Mouse (Mus musculus) retina, embryonic 14.5 days (tissue): ENCODE measurements around the gene Pigs.
A peak's percentile ranks its signal among the peaks of the same experiment; 100 is the strongest.

Experiments
- DNase-seq: peaks from one replicate; pipeline ENCODE4 v3.0.0-alpha.2; 2015; ENCODE audit warnings: low spot score

Pigs gene

GRCm38 (mm10) chr11:78364103-78364502 is 35.9 kb downstream of the Pigs start:
- DNase-seq, result no peak

- no peak for DNase-seq
These were observed 39.4 kb downstream of the Pigs start for GRCm38 (mm10) chr11:78367456-78368225.

DNA sequence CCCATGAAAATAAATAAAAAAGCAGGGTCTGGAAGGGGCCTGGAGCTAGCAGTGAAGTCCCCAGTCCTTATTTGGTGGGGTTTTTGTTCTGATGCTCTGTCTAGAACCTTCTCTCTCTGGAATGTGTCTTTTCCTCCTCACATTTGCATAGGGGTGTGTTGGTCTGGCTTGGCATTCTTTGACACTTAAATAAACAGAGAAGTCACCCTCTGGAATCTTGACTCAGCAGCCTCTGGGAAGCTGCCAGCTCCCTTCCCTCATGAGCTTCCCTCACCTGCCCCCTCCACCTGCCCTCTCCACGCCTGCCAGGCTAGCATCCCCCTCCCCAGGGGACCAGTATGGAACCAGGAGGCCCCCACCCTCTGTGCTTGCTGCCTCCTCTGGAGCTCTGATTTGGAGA is 42.2 kb downstream of the Pigs start:
- DNase-seq, result no peak

GRCm38 (mm10) chr11:78371711-78372110 is 43.5 kb downstream of the Pigs start:
- no peak for DNase-seq

DNA sequence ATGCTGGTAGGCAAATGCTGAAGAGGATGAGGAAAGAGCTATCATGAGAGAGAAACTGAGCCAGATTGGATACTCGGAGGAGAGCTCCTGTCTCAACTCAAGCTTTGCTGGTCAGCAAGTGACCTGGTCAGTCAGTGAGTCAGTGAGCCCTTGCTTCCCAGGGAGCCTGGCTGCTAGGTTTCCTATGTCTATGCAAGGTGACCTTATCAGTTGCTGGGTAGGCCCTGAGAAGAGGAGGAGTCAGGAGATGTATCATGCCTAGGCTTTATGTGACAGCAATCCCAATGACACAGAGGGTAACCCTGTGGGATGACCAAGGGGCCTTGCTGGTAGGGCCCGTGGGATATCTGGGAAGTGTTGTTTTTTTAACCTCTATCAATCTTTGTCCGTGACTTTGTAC is 44.0 kb downstream of the Pigs start:
- DNase-seq, result no peak

- peak; percentile 18 for DNase-seq
These were observed 44.4 kb downstream of the Pigs start for GRCm38 (mm10) chr11:78372610-78373009.

DNA sequence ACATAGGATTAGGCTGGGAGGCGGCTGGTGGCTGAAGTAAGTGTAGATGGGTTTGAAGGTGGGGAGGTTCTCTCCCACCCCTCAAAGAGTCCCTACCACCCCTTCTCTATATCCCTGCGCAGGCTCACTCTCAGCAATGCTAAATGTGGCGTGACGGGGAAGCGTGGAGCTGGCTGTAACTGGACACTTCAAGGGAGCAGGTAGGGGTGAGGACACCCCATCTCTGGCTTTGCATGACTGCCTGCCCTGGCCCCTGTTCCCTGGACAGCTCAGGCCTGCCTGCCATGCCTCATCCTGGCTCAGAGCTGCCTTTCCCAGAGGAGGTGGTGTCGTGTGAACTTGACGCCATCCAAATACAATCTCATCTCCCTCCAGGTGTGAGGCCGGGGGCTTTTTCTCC is 45.9 kb downstream of the Pigs start:
- DNase-seq, result no peak

DNA sequence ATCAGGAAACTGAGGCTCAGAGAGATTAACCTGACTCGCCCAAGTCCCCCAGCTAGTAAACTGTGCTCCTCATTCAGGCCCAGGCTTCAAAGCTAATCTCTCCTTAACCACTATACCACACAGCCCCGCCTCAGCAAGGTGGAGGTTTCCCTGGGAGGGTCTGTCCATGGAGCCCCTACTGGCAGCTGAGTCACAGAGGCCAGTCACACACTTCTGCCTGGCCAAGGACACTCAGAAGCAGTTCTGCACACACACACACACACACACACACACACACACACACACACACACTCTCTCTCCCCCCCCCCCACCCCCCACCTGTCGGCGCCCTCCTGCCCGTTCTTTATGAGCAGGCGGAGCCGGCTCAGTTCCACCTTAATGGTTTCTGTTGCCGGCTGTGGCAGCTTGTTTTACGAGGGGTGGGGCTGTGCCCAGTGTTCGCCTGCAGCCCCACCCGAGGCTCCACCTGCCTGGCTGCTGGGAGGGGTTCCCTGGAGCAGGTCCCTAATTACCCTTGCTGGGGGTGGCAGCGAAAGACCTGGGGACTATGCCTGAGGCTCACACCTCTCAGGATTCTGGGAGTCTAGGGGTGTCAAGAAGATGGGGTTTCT is 49.4 kb downstream of the Pigs start:
- DNase-seq, result no peak

DNA sequence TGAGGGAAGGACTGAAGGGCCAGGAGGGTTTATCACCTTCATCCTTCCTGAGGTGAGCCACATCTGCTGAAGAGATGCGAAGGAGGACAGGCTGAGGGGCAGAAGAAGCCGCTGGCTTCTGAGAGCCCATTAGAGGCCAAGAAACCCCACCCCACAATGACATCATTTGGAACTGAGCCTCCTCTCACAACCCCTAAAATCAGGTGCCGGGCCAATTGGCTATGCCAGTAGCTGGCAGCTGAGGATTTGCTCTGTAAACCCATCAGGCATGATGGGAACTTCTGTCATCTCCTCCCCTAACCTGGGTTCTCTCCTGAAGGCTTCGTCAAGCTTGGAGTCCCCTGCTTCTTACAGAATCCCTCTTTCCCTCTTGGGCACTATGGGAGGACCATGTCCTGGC is 52.1 kb downstream of the Pigs start:
- no peak for DNase-seq

DNA sequence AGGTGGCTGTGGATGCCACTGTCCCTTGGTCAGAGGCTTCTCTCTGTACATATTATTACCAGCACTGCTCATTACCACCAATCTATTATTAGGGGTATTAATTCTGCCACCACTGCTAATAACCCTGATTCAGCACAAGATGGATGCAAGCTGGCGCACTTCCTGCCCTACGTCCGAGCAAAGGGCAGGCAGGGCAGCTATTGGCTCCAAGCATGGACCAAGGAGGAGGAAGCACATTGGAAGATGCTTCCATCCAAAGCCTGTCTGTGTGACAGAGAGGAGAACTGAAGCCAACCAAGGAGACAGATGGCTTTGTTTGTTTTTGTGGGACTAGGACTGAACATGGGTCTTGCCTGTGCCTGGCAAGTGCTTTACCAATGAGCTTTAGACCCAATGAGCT is 52.8 kb downstream of the Pigs start:
- no peak for DNase-seq

- no peak for DNase-seq
These were observed 54.1 kb downstream of the Pigs start for GRCm38 (mm10) chr11:78382286-78382685.

DNA sequence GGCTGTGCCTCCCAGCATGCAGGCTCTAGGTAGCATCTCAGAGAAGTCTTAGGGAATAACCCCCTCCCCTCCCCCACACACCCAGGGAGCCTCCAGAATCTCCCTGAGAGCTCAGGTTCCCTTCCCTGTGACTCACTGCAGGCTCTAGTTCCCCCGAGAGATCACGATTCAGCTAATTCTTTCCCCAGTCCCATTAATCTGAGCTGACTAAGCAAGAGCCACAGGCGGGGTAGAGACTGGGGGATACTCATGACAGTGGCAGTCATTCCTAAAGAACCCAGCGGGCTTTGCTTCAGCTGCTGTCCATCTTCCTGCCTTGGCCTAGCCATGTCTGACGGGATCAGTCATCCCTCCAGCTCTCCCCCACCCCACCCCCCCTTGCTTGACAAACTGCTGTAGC is 54.5 kb downstream of the Pigs start:
- DNase-seq, result no peak

GRCm38 (mm10) chr11:78385776-78386175 is 57.6 kb downstream of the Pigs start:
- DNase-seq, result no peak

DNA sequence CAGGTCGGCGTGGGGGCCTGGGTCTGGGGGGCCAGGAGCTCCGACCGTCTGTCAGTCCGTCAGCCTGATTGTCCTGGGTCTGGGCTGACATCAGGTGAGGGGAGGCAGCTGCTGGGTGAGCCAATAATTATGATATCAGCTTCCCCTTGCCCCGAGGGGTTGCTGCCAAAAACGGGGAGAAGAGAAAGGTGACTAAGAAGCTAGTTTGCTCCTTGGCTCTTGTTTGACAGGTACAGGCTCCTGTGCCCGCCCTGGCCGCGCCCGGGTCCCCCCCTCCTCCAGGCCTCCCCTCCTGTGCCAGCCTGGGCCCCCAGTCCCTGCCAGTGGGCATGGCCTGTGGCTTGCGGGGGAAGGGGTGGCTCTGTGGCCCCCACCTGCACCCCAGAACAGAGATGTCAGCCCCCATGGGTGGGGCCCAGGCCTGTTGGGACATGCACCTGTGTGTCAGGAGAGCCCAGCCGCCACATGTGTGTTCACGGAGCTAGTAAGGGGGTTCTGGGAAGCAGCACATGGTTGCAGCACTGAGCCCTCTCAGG is 58.4 kb downstream of the Pigs start, which contains the start of gene Foxn1:
Foxn1 (minus strand) TSS at position 51 of the 536 bp plus-strand sequence.
- no peak for DNase-seq
